Mouse (Mus musculus) kidney, embryonic 16.5 days (tissue): ENCODE measurements around the gene Ncmap. TPM values are rescaled to one million over a fixed set of nuclear protein-coding genes. Genes with fewer than 3 reads are reported as not detected.

ENCODE experiments used
- ATAC-seq: fragments of 200-750 bp; cut with Nextera tagmentation; 2 replicates; pipeline ENCODE4 v1.8.0; 2017; ENCODE audit warnings: moderate TSS enrichment; ENCODE audit not compliant: low FRiP score, low TSS enrichment
- H3K27ac ChIP-seq: fragments of 300-500 bp; sonication (generic); 2 replicates; pipeline ENCODE4 v1.5.1; 2014; ENCODE audit warnings: low read length
- H3K27me3 ChIP-seq: fragments of 300-500 bp; sonication (generic); 2 replicates; pipeline ENCODE4 v1.6.1; 2014; ENCODE audit warnings: low read length, control low read depth, mixed read lengths; ENCODE audit not compliant: insufficient read depth
- H3K36me3 ChIP-seq: fragments of 300-500 bp; sonication (generic); 2 replicates; pipeline ENCODE4 v1.6.1; 2014; ENCODE audit warnings: low read length, control low read depth, mixed read lengths; ENCODE audit not compliant: insufficient read depth
- H3K4me1 ChIP-seq: fragments of 300-500 bp; sonication (generic); 2 replicates; pipeline ENCODE4 v1.6.1; 2014; ENCODE audit warnings: low read length, control low read depth, mixed read lengths; ENCODE audit not compliant: insufficient read depth
- H3K4me2 ChIP-seq: fragments of 300-500 bp; sonication (generic); replicated peaks from 2 replicates; pipeline ENCODE4 v1.6.1; 2014; ENCODE audit warnings: low read depth, low read length
- H3K4me3 ChIP-seq: fragments of 300-500 bp; sonication (generic); 2 replicates; pipeline ENCODE4 v1.5.1; 2014; ENCODE audit warnings: mild to moderate bottlenecking, low read length
- H3K9ac ChIP-seq: fragments of 300-500 bp; sonication (generic); replicated peaks from 2 replicates; pipeline ENCODE4 v1.6.1; 2014; ENCODE audit warnings: low read length
- H3K9me3 ChIP-seq: fragments of 300-500 bp; sonication (generic); 2 replicates; pipeline ENCODE4 v1.6.1; 2016; ENCODE audit warnings: low read length, control low read depth
- WGBS: fragments of 180-500 bp; shearing (Covaris S2); extraction: QIAGEN DNeasy Blood & Tissue Kit; methylation state at CpG from one replicate; pipeline ENCODE4 v1.1.7; 2014; 5-methylcytosine and 5-hydroxymethylcytosine counted together
- polyA plus RNA-seq: library from polyadenylated mRNA; unstranded; fragments of >200 nt; fragmentation: Nextera tagmentation; extraction: Ambion mirVana; gene quantifications from 2 replicates; pipeline ENCODE4 v1.2.1, GENCODE M21; 2015

Gene Ncmap
- polyA plus RNA-seq, 1 experiment from 2014 or later, result 2.0 TPM

DNA sequence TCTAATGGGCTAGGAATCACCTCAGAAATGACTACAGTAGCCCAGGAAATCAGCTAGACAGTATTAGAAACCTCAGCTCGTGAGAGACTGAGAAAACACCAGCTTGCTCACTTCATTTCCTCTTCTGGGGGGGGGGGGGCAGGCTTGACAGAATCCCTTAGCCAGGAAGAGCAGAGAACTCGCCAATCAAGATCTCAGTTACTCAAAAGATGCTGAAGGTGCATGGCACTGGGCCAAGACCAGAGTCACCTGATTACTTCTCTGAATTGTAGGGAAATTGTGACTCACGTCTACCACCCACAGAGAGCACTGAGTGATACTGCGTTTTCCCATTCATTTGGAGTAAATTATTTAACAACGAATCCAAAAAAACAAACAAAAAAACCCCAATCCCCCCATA is 8.2 kb upstream of the Ncmap start:
- H3K4me1 ChIP-seq, result peaks cover 4% of the 10 kb centered on the region; the same call in 1 of the 2 replicates
- H3K27me3 ChIP-seq, result no peaks in the 10 kb centered on the region
- no peak overlapping the region for H3K4me2 ChIP-seq
- ATAC-seq, result no peak
- H3K9me3 ChIP-seq, result 0 out of 2 replicates have a peak, but pooled peaks cover 3% of the 10 kb centered on the region
- no peaks in the 10 kb centered on the region for H3K36me3 ChIP-seq
- H3K9ac ChIP-seq, result no peak overlapping the region
- H3K4me3 ChIP-seq, result no peak overlapping the region
- H3K27ac ChIP-seq, result no peak overlapping the region
- 38% methylated on average over 5 of the region's 5 CpGs for WGBS

DNA sequence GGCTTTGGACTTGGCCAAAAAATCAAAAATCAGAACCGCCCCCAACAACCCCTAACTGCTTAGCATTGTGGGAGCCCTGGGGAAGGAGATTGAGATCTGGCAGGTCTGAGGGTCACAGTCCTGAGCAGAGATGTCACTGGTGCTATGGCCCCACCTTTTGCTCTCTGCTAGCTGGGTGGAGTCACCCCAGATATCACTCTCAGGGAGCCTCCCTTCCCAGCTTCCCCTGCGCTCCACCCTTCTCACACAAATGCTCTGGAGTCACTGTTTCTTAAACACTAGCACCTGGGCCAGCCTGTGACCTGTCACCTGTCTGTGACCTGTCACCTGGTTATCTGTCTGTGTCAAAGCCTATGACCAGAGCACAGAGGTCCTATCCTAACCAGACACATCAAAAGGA is 6.9 kb upstream of the Ncmap start:
- Histone ChIP-seq H3K27me3 (no peaks in the 10 kb centered on the region), H3K4me2 (no peak overlapping the region), H3K9ac (no peak overlapping the region), H3K4me1 (peaks cover 4% of the 10 kb centered on the region; the same call in 1 of the 2 replicates), H3K36me3 (no peaks in the 10 kb centered on the region), H3K9me3 (0 out of 2 replicates have a peak, but pooled peaks cover 2% of the 10 kb centered on the region), H3K4me3 (no peak overlapping the region), H3K27ac (no peak overlapping the region)
- 92% methylated on average over 2 of the region's 2 CpGs for WGBS
- no peak; the same call in 1 of the 2 replicates for ATAC-seq

- 54% methylated on average over 10 of the region's 10 CpGs for WGBS
- Histone ChIP-seq H3K27me3 (0 out of 2 replicates have a peak, but pooled peaks cover 1% of the 10 kb centered on the region), H3K4me2 (no peak overlapping the region), H3K4me3 (no peak overlapping the region), H3K9ac (no peak overlapping the region), H3K36me3 (no peaks in the 10 kb centered on the region), H3K9me3 (no peaks in the 10 kb centered on the region), H3K27ac (no peak overlapping the region), H3K4me1 (peaks cover 4% of the 10 kb centered on the region; the same call in 1 of the 2 replicates)
- ATAC-seq, result no peak
Measured at GRCm38 (mm10) chr4:135404048-135404447, 6.0 kb upstream of the Ncmap start.

GRCm38 (mm10) chr4:135401881-135402280 is 3.9 kb upstream of the Ncmap start:
- Histone ChIP-seq H3K9ac (no peak overlapping the region), H3K27me3 (peaks cover 19% of the 10 kb centered on the region; the same call in 1 of the 2 replicates), H3K36me3 (no peaks in the 10 kb centered on the region), H3K4me3 (no peak overlapping the region), H3K27ac (no peak overlapping the region), H3K4me1 (peaks cover 13% of the 10 kb centered on the region), H3K9me3 (no peaks in the 10 kb centered on the region), H3K4me2 (no peak overlapping the region)
- ATAC-seq, result no peak
- 24% methylated on average over 7 of the region's 7 CpGs for WGBS

GRCm38 (mm10) chr4:135397551-135397950 is 476 bp downstream of the Ncmap start:
- H3K4me3 ChIP-seq, result peak overlapping the region; percentile 51
- no peaks in the 10 kb centered on the region for H3K36me3 ChIP-seq
- WGBS, result 2% methylated on average over 16 of the region's 16 CpGs
- H3K9me3 ChIP-seq, result peaks cover 3% of the 10 kb centered on the region; the same call in 1 of the 2 replicates
- peaks cover 24% of the 10 kb centered on the region; the same call in 1 of the 2 replicates for H3K27me3 ChIP-seq
- no peak overlapping the region for H3K27ac ChIP-seq
- no peak for ATAC-seq
- peaks cover 10% of the 10 kb centered on the region for H3K4me1 ChIP-seq
- peak overlapping the region; percentile 61 for H3K9ac ChIP-seq
- peak overlapping the region; percentile 86 for H3K4me2 ChIP-seq

GRCm38 (mm10) chr4:135396303-135396702 is 1.7 kb downstream of the Ncmap start:
- Histone ChIP-seq H3K27me3 (peaks cover 24% of the 10 kb centered on the region; the same call in 1 of the 2 replicates), H3K27ac (no peak overlapping the region), H3K4me2 (no peak overlapping the region), H3K4me1 (peaks cover 10% of the 10 kb centered on the region), H3K9me3 (peaks cover 3% of the 10 kb centered on the region; the same call in 1 of the 2 replicates), H3K9ac (no peak overlapping the region), H3K36me3 (no peaks in the 10 kb centered on the region), H3K4me3 (no peak overlapping the region)
- 92% methylated on average over 5 of the region's 5 CpGs for WGBS
- no peak for ATAC-seq

- ATAC-seq, result no peak
- no peak overlapping the region for H3K4me3 ChIP-seq
- no peaks in the 10 kb centered on the region for H3K36me3 ChIP-seq
- peaks cover 24% of the 10 kb centered on the region; the same call in 1 of the 2 replicates for H3K27me3 ChIP-seq
- H3K4me1 ChIP-seq, result peaks cover 10% of the 10 kb centered on the region
- H3K27ac ChIP-seq, result no peak overlapping the region
- no peak overlapping the region for H3K9ac ChIP-seq
- peaks cover 3% of the 10 kb centered on the region; the same call in 1 of the 2 replicates for H3K9me3 ChIP-seq
- WGBS, result 86% methylated on average over 4 of the region's 4 CpGs
- no peak overlapping the region for H3K4me2 ChIP-seq
Measured at GRCm38 (mm10) chr4:135395375-135395774, 2.7 kb downstream of the Ncmap start.

DNA sequence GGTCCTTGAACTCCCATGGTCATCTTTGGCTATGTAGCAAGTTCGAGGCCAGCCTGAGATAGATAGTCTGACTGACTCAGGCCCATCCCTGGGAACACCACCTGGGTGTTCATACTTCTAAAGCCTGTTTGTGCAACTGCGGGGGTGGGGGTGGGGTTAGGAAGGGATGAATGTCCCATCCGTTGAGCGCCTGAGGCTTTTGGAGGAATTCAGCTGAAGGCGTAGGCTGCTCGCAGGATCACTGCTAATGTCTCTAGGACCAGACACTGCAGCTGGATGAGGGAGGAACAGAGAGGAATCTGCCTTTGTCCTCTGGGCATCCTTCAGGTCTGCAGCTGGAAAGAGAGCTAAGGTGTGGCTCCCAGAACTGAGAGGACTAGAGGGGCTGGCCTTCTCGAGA is 3.4 kb downstream of the Ncmap start:
- peaks cover 24% of the 10 kb centered on the region; the same call in 1 of the 2 replicates for H3K27me3 ChIP-seq
- H3K36me3 ChIP-seq, result no peaks in the 10 kb centered on the region
- 82% methylated on average over 7 of the region's 7 CpGs for WGBS
- no peak overlapping the region for H3K4me2 ChIP-seq
- no peak overlapping the region for H3K9ac ChIP-seq
- peaks cover 3% of the 10 kb centered on the region; the same call in 1 of the 2 replicates for H3K9me3 ChIP-seq
- no peak overlapping the region for H3K27ac ChIP-seq
- peaks cover 10% of the 10 kb centered on the region for H3K4me1 ChIP-seq
- H3K4me3 ChIP-seq, result no peak overlapping the region
- no peak for ATAC-seq

- Histone ChIP-seq H3K36me3 (no peaks in the 10 kb centered on the region), H3K27ac (no peak overlapping the region), H3K4me2 (no peak overlapping the region), H3K9me3 (peaks cover 3% of the 10 kb centered on the region; the same call in 1 of the 2 replicates), H3K9ac (no peak overlapping the region), H3K27me3 (peaks cover 19% of the 10 kb centered on the region; the same call in 1 of the 2 replicates), H3K4me1 (peaks cover 10% of the 10 kb centered on the region), H3K4me3 (no peak overlapping the region)
- ATAC-seq, result no peak
- 61% methylated on average over 6 of the region's 6 CpGs for WGBS
Measured at GRCm38 (mm10) chr4:135393381-135393780, 4.6 kb downstream of the Ncmap start.

DNA sequence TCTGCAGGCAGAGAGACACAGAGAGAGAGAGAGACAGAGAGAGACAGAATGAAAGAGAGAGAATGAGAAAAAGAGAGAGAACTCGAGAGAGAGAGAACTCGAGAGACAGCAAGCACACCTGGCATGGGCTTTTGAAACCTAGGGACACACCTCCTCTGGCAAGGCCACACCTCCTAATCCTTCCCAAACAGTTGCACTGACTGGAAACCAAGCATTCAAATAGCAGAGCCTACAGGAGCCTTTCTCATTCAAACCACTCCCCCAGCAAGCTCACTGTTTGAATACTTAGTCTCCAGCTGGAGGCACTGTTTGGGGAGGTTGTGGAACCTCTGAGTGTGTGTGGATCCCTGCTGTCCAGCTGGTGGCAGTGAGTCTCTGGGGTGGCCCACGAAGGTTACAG is 5.2 kb downstream of the Ncmap start:
- Histone ChIP-seq H3K27ac (no peak overlapping the region), H3K4me1 (peaks cover 5% of the 10 kb centered on the region), H3K4me2 (no peak overlapping the region), H3K4me3 (no peak overlapping the region), H3K9ac (no peak overlapping the region), H3K27me3 (peaks cover 14% of the 10 kb centered on the region; the same call in 1 of the 2 replicates), H3K9me3 (peaks cover 3% of the 10 kb centered on the region; the same call in 1 of the 2 replicates), H3K36me3 (no peaks in the 10 kb centered on the region)
- WGBS, result 83% methylated on average over 3 of the region's 3 CpGs
- ATAC-seq, result no peak
